Mouse (Mus musculus) CD4-positive, CD25-positive, alpha-beta regulatory T cell, adult 4 months (primary cell): Measurements from ENCODE around the gene Btbd35f2. TPM values are rescaled to one million over a fixed set of nuclear protein-coding genes. Genes with fewer than 3 reads are reported as not detected.
"Not testable (repeated sequence)": the region's sequence is repeated elsewhere in the genome, so short reads cannot be mapped to it uniquely, and the experiment has no call there.

Source experiments
- ATAC-seq: one replicate; pipeline ENCODE4 v1.8.0; 2017
- polyA plus RNA-seq, 2 experiments: library from polyadenylated mRNA; unstranded; fragments of 100-300 nt; shearing (Covaris generic); gene quantifications; one replicate each; pipeline ENCODE4 v1.2.1; 2017

The Btbd35f2 gene
- not detected for polyA plus RNA-seq

GRCm38 (mm10) chrX:32278094-32278493, at the start of gene Btbd35f2:
Gene Btbd35f2, plus strand, starts transcription at chrX:32278394.
- ATAC-seq, result not testable (repeated sequence)

Other genes starting within 250 kb of the Btbd35f2 start
- gene Btbd35f22, start 230.6 kb upstream of the Btbd35f2 start, polyA plus RNA-seq, result not detected